Mouse (Mus musculus): ENCODE data around the gene Ddc. TPM values are rescaled to one million over a fixed set of nuclear protein-coding genes. Genes with fewer than 3 reads are reported as not detected.

The Ddc gene
- total and polyA plus RNA-seq, 3 experiments, result 0.91 to 2.3 (median 1.3) TPM

GRCm38 (mm10) chr11:11853731-11854461 lies 44.0 kb downstream of the Ddc start:
- no peaks in the 10 kb centered on the region for H3K27me3 ChIP-seq (ENCODE audit: control insufficient read depth, insufficient read depth, low read length)
- no peaks in the 10 kb centered on the region for H3K36me3 ChIP-seq (ENCODE audit: control insufficient read depth, insufficient read depth, low read length)
- H3K4me1 ChIP-seq (ENCODE audit: control insufficient read depth, insufficient read depth, low read length), result no peaks in the 10 kb centered on the region
- H3K27ac ChIP-seq, result no peak overlapping the region
- no peaks in the 10 kb centered on the region for H3K79me2 ChIP-seq (replicated peaks; ENCODE audit: control insufficient read depth, insufficient read depth, low read length)
- no peak for DNase-seq
- intact Hi-C loops (cut with DNase I), result no loop called here
- H3K9ac ChIP-seq (ENCODE audit: low read depth, low read length), result no peak overlapping the region
- 50% methylated on average over 4 of the region's 4 CpGs for WGBS
- no peak overlapping the region for H3K4me3 ChIP-seq
- TF ChIP-seq CTCF (IDR thresholded peaks at IDR 0.05), result no peak
- no peak for TF ChIP-seq POLR2A (IDR thresholded peaks at IDR 0.05; ENCODE audit: insufficient read depth, low read depth, low read length)
- TF ChIP-seq EP300 (IDR thresholded peaks at IDR 0.05; ENCODE audit: insufficient read depth, low read depth, low read length), result no peak

- intact Hi-C loops (cut with DNase I), result no loop called here
- Histone ChIP-seq H3K79me2 (replicated peaks; ENCODE audit: control insufficient read depth, insufficient read depth, low read length) (no peaks in the 10 kb centered on the region), H3K4me3 (no peak overlapping the region), H3K36me3 (ENCODE audit: control insufficient read depth, insufficient read depth, low read length) (no peaks in the 10 kb centered on the region), H3K9ac (ENCODE audit: low read depth, low read length) (no peak overlapping the region), H3K27me3 (ENCODE audit: control insufficient read depth, insufficient read depth, low read length) (no peaks in the 10 kb centered on the region), H3K4me1 (ENCODE audit: control insufficient read depth, insufficient read depth, low read length) (no peaks in the 10 kb centered on the region), H3K27ac (no peak overlapping the region)
- TF ChIP-seq POLR2A (IDR thresholded peaks at IDR 0.05; ENCODE audit: insufficient read depth, low read depth, low read length) (no peak), CTCF (IDR thresholded peaks at IDR 0.05) (no peak), EP300 (IDR thresholded peaks at IDR 0.05; ENCODE audit: insufficient read depth, low read depth, low read length) (no peak)
- DNase-seq, result no peak
- WGBS, result 88% methylated on average over 6 of the region's 6 CpGs
Observed at GRCm38 (mm10) chr11:11851957-11852505, 45.9 kb downstream of the Ddc start.

- Histone ChIP-seq H3K4me3 (no peak overlapping the region), H3K4me1 (ENCODE audit: control insufficient read depth, insufficient read depth, low read length) (no peaks in the 10 kb centered on the region), H3K27ac (no peak overlapping the region), H3K36me3 (ENCODE audit: control insufficient read depth, insufficient read depth, low read length) (no peaks in the 10 kb centered on the region), H3K27me3 (ENCODE audit: control insufficient read depth, insufficient read depth, low read length) (no peaks in the 10 kb centered on the region), H3K9ac (ENCODE audit: low read depth, low read length) (no peak overlapping the region), H3K79me2 (replicated peaks; ENCODE audit: control insufficient read depth, insufficient read depth, low read length) (no peaks in the 10 kb centered on the region)
- no peak for DNase-seq
- WGBS, result 53% methylated on average over 6 of the region's 6 CpGs
- intact Hi-C loops (cut with DNase I), result no loop called here
- TF ChIP-seq CTCF (IDR thresholded peaks at IDR 0.05), result no peak
- no peak for TF ChIP-seq POLR2A (IDR thresholded peaks at IDR 0.05; ENCODE audit: insufficient read depth, low read depth, low read length)
- TF ChIP-seq EP300 (IDR thresholded peaks at IDR 0.05; ENCODE audit: insufficient read depth, low read depth, low read length), result no peak
Observed at GRCm38 (mm10) chr11:11850476-11851267, 47.3 kb downstream of the Ddc start.

GRCm38 (mm10) chr11:11849513-11850311 lies 48.2 kb downstream of the Ddc start:
- intact Hi-C loops (cut with DNase I), result loop anchor here (5.0 kb wide), 1 partner anchor 103 kb away; no protein-coding TSS in a partner anchor
- H3K27ac ChIP-seq, result no peak overlapping the region
- TF ChIP-seq EP300 (IDR thresholded peaks at IDR 0.05; ENCODE audit: insufficient read depth, low read depth, low read length) (no peak), POLR2A (IDR thresholded peaks at IDR 0.05; ENCODE audit: insufficient read depth, low read depth, low read length) (no peak)
- DNase-seq, result no peak
- H3K4me3 ChIP-seq, result no peak overlapping the region
- H3K9ac ChIP-seq (ENCODE audit: low read depth, low read length), result no peak overlapping the region
- H3K27me3 ChIP-seq (ENCODE audit: control insufficient read depth, insufficient read depth, low read length), result no peaks in the 10 kb centered on the region
- WGBS, result 66% methylated on average over 13 of the region's 13 CpGs
- no peaks in the 10 kb centered on the region for H3K36me3 ChIP-seq (ENCODE audit: control insufficient read depth, insufficient read depth, low read length)
- no peaks in the 10 kb centered on the region for H3K79me2 ChIP-seq (replicated peaks; ENCODE audit: control insufficient read depth, insufficient read depth, low read length)
- H3K4me1 ChIP-seq (ENCODE audit: control insufficient read depth, insufficient read depth, low read length), result peaks cover 5% of the 10 kb centered on the region

GRCm38 (mm10) chr11:11848467-11848866 lies 49.5 kb downstream of the Ddc start:
- H3K9ac ChIP-seq (ENCODE audit: low read depth, low read length), result no peak overlapping the region

More at GRCm38 (mm10) chr11:11848467-11848866, 49.5 kb downstream of the Ddc start:
- 88% methylated on average over 4 of the region's 4 CpGs for WGBS
- H3K79me2 ChIP-seq (replicated peaks; ENCODE audit: control insufficient read depth, insufficient read depth, low read length), result no peaks in the 10 kb centered on the region
- H3K4me1 ChIP-seq (ENCODE audit: control insufficient read depth, insufficient read depth, low read length), result peaks cover 9% of the 10 kb centered on the region
- intact Hi-C loops (cut with DNase I), result loop anchor here (5.0 kb wide), 1 partner anchor 104 kb away; no protein-coding TSS in a partner anchor
- TF ChIP-seq EP300 (IDR thresholded peaks at IDR 0.05; ENCODE audit: insufficient read depth, low read depth, low read length) (no peak), CTCF (IDR thresholded peaks at IDR 0.05) (no peak), POLR2A (IDR thresholded peaks at IDR 0.05; ENCODE audit: insufficient read depth, low read depth, low read length) (no peak)
- no peak for DNase-seq
- no peaks in the 10 kb centered on the region for H3K36me3 ChIP-seq (ENCODE audit: control insufficient read depth, insufficient read depth, low read length)
- H3K27me3 ChIP-seq (ENCODE audit: control insufficient read depth, insufficient read depth, low read length), result no peaks in the 10 kb centered on the region
- H3K4me3 ChIP-seq, result no peak overlapping the region
- no peak overlapping the region for H3K27ac ChIP-seq
